Mouse (Mus musculus) bone marrow, adult 2 months (tissue): ENCODE data around the gene Mrpl39.

Source experiments
- CTCF ChIP-seq: fragments of 200-500 bp; IDR thresholded peaks from 2 replicates; pipeline ENCODE4 v1.5.1; 2011; ENCODE audit warnings: low read length, control low read depth; ENCODE audit not compliant: control insufficient read depth, insufficient read depth
- POLR2A ChIP-seq: fragments of 200-500 bp; IDR thresholded peaks from 2 replicates; pipeline ENCODE4 v1.6.1; 2011; ENCODE audit warnings: low read depth, mild to moderate bottlenecking, control low read depth, low read length, borderline replicate concordance; ENCODE audit not compliant: control insufficient read depth

- TF ChIP-seq CTCF (no peak), POLR2A (no peak)
These were observed 19.3 kb downstream of the Mrpl39 start for GRCm38 (mm10) chr16:84716197-84716596.
